Mouse (Mus musculus): Measurements from ENCODE around the gene Hsf5.
A peak's percentile ranks its signal among the peaks of the same experiment; 100 is the strongest.

The Hsf5 gene

DNA sequence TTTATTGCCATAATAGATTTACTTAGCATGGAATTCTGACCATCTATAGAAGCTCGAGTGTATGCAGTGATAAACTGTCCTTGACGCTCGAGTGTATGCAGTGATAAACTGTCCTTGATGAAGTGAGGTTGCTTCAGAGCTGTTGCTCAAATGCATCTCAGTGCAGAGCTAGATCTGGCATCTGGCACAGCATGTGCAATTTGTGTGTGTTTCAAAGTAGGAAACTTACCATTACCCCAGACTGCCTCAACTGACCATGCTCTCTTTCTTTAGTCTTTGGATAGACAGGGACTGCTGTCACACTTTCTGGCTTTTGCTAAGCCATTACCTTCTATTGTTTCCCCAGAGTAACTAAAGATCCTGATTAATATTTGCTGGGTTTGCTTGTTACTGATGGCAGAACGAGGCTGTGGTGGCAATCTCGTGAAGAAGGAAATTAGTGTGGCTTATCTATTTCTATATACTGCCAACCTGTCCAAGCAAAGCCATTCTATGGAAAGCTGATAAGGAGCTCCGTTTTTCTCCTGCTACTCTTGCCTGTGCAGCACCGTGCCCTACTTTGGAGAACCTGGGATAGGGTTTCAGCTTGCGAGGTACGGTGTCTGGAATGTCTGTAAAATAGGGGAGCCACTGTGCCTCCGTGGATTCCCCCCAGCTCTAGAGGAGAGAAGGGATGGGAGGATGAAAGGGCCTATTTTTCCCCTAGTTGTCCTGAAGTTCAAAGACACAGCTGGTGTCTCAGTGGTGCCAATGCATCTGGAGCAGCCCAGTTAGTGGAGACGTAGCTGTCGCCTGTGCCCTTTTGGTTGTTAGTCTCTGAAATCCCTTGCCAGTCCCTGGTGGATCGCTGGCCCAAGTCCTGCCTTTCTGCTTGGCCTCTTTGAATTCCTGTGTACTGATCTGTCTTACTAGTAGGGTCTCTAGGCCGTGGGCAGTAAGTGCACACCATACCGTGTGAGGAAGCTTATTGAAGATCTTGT is 70.6 kb downstream of the Hsf5 start:
- DNase-seq (ENCODE audit: low read depth, low spot score): no peak

DNA sequence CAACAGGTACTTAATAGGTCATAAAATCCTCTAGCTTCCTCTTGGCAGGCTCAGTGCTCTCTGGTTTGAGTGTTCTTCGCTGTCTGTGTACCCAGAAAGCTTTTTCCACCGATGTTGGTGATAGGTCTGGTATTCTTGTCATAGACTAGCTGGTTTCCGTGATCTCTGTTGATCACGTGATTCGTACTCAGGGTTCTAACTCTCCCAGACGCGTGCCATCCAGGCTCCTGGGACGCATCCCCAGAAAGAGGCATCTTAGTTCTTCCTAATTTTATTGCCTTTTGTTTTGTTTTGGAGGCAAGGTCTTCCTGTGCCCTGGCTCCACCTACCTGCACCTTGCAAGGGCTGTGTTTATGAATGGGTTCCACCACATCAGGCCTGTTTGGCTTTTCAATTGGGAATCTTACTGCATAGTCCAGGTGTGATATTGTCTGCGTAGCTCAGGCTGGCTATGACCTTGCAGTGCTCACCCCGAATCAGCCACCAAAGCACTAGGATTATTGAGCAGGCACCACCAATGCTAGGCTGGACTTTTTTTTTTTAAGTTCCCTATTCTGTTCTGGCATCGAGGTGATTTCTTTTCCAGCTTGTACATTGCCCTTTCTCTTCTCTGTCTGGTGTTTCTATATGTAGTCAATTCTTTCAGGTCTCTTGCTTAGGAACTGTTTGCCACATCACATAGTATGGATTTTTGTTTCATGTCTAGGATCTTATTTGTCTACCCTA is 71.7 kb downstream of the Hsf5 start:
- no peak for DNase-seq (ENCODE audit: low read depth, low spot score)

DNA sequence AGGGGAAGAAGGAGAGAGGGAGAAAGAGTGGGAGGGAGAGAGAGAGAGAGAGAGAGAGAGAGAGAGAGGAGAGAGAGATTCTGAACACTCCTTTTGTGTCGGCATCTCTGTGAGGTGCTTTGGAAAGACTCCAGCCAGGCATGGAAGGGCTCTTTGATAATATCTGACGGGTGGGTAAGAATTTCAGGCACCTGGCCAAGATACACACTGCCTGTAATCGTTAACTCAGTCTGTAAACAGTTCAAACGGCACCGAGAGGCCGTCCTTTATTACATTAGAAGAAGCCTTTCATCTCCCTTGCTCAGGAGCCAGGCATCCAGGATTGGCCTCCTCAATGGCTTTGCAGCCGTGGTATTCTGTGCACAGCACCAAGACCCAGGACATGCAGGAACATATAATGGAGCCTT is 72.4 kb downstream of the Hsf5 start:
- DNase-seq (ENCODE audit: low read depth, low spot score): no peak

DNA sequence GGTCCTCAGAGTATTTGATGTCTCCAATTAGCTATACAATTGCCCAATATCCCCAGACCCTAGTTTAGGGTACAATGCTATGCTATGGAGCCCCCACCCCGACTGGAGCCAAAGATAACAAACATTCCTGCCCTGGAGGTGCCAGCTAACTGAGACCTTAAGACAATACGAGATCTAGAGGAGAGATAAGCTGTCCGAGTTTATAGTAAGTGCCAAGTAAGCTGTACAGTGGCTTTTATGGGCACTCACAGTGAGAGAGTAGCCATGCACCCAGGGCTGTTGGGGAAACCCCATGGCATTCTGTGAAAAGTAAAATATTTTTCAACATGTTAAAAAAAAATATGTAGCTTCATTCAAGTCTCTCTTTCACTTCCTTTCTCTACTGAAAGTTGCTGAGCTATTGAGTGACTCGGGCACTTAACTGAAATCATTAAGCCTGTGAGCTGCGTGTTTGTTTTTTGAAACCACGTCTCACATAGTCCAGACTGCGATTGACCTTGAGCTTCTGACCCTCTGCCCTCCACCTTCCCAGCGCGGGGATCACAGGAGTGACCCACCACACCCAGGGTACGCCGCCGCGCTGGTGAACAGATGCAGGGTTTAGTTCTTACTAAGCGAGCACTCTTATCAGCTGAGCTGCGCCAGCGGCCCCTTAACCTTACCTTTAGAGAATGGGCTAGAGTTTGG is 73.2 kb downstream of the Hsf5 start:
- no peak for DNase-seq (ENCODE audit: low read depth, low spot score)

DNA sequence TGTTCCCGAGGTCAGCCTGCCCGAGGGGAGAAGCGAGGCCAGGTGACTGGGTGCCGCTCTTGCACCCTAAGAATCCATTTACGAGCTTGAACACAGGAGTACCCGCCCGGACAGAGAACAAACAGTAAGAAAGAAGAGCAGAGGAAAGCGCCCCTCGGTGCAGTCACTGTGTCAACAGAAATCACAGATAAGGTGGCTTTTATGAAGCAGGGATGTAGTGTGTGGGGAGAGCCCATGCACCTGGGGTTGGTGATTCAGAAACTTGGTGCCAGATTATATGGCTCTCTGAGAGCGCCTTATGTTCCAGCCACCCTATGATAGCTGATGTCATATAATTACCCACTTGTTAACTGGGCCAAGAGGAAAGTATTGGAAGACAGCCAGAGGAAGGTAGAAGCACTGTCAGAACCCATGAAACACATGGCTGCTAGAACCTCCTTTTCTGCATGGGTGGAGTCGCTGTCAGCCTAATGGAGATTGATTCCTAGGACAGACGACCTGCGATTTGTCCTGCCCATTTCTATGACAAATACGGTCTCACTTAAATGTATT is 80.2 kb downstream of the Hsf5 start:
- DNase-seq (ENCODE audit: low read depth, low spot score): no peak

DNA sequence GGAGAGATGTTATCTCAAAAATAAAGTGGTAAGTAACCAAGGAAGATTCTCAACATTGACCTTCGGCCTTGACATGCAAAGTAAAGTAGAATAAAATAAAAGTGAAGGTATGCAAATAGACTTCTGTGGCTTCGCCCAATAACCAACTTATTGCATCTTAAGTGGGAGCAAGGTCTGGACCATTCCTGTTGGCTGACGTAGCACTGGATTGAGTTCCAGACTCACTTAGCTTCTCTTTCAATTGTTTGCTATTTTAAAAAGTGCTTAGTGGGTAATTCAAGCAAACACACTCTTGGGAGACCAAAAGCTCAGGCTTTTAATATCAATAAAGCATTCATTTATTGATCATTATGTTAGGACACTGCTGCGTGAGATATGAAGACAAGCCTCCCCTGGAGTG is 81.2 kb downstream of the Hsf5 start:
- DNase-seq (ENCODE audit: low read depth, low spot score): no peak

DNA sequence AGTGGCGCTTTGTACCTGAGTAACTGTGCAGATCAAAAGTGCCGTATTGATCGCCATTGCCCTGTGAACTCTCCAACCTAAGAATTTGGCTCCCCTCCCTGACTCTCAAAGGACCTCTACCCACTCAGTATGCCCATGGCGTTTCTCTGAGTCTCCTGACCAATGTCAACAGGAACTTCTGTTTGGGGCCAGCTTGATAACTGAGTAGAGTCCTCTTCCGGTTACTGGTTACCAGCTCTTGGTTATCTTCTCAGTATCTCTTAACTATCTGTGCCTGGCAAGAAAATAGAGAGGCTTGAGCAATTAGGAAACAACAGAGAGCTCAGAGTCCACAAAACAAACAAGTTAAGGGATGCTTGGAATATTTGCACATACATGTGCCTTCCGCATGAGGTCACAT is 84.1 kb downstream of the Hsf5 start:
- no peak for DNase-seq (ENCODE audit: low read depth, low spot score)

DNA sequence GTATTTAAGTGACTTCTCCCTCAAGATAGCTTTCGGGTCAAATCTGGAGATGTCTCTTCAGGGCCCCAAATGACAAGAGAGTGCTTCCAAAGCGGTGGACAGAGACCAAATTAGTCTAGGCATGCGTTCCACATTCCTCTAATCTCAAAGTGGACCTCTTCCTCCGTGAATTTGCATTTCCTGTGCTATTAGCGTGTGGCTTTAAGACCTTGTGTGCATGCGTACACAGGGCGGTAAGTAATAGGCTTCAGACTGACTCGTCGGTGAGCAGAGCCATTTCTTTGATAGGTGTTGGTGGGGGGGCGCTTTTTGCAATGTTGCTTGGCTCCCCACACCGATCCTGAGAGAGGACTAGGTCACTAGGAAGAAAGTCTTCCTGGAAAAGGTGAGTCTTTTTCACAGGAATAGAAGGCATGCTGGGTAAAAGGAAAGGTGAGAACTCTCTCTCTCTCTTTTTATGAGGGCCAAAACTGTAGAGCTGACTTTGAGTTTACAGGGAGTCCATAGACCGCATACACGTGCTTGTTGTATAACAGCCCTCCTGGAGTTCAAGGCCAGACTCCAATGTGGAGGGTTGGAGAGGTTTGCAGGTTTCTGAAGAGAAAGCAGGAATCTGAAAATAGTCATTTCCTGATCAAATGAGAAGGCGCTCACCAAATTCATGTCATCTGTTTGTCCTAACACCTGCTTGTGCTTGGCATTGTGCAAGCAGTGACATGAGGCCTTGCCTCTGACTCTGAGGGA is 85.1 kb downstream of the Hsf5 start:
- DNase-seq (ENCODE audit: low read depth, low spot score): no peak

DNA sequence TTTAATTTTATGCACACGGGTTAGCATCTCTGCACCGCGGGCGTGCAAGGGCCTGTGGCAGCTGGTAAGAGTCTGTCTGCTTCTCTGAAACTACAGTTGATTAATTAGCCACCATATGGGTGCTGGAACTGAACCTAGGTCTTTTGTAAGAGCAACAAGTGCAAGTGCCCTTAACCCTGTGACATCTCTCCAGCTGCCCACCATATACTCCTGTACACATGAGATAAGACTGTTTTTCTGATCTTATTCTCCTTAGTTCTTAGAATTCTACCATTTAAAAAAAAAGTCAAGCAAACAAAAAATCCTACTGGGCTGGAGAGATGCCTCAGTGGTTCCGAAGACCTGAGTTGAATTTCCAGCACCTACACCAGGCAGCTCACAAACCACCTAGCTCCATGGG is 86.7 kb downstream of the Hsf5 start:
- DNase-seq (ENCODE audit: low read depth, low spot score): no peak

DNA sequence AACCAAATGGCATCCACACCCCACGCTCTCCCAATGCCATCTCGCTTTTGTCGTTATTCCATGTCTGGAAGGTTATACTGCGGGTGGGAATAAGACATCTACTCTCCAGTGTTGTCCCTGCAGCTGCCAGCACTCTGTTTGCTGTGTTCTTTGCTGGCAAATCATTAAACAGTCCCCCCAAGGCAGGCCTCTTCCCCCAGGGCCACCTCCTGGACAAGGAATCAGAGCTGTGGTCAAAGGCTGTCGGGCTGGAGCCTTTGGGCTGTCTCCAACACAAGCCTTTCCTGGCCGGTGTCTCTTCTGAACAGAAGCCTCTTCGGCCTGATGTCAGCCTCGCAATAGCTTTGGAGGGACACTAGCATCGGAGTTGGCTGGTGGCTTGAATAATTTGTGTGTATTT is 87.3 kb downstream of the Hsf5 start:
- DNase-seq (ENCODE audit: low read depth, low spot score): no peak

DNA sequence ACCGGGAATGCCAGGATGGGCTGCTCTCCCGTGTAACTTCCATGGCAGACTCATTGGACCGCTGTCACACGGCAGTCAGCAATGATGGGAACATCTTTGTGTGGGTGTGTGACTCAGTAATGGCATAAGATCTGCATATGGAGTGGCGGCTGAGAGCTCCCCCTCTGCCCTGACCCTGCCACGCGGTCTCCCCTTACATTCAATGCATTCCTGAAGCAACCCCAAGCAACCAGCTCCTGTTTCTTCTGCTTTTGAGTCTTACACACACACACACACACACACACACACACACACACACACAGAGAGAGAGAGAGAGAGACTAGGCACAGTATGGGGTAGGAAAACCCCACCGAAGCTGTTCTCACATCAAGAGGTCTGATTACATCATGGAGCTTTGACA is 90.6 kb downstream of the Hsf5 start:
- peak; percentile 5 for DNase-seq (ENCODE audit: low read depth, low spot score)

DNA sequence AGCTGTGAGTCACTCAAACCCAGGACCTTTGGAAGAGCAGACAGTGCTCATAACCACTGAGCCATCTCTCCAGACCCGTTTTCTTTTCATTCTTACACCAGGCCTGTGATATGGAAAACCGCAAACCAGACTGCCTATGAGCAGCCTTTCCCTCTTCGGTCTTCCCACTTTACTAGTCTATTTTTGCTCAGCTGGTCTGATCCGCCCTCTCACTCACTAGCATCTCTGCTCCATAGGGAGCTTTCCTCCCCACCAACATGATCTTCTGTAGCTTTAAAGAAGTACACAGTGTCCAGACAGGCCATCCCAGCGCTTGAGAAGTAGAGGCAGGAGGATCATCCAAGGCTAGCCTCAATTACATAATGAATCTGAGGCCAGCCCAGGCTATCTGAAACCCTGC is 92.0 kb downstream of the Hsf5 start:
- no peak for DNase-seq (ENCODE audit: low read depth, low spot score)
